Mouse (Mus musculus): Measurements from ENCODE around the gene Dnah5.

- TF ChIP-seq CTCF (conservative IDR thresholded peaks at IDR 0.05; ENCODE audit: low read length) (no peak), NANOG (IDR thresholded peaks at IDR 0.05; ENCODE audit: borderline replicate concordance, low read length) (no peak)
These were observed 4.9 kb upstream of the Dnah5 start for GRCm38 (mm10) chr15:28198609-28199008.
